Mouse (Mus musculus): ENCODE data around the gene Rnf225. TPM values are rescaled to one million over a fixed set of nuclear protein-coding genes. Genes with fewer than 3 reads are reported as not detected.
A peak's percentile ranks its signal among the peaks of the same experiment; 100 is the strongest.
"Not testable (repeated sequence)": the region's sequence is repeated elsewhere in the genome, so short reads cannot be mapped to it uniquely, and the experiment has no call there.

The Rnf225 gene
- polyA plus RNA-seq (2014; fragmentation: Nextera tagmentation; extraction: Ambion mirVana), result 0.56 and 0.69 TPM in 2 replicates

- DNase-seq (ENCODE audit: low spot score), result peak; percentile 73
- Histone ChIP-seq H3K27ac (replicated peaks; ENCODE audit: low read depth, low read length) (no peak within 1 kb of the TSS), H3K36me3 (replicated peaks; ENCODE audit: control insufficient read depth, insufficient read depth, low read depth, low read length) (peaks cover 25% of the 10 kb centered on the region)
These were observed at the start of gene Rnf225 for GRCm38 (mm10) chr7:12927191-12927680. Gene Rnf225, plus strand, starts transcription at chr7:12927416.

GRCm38 (mm10) chr7:12880036-12880435, 47.2 kb upstream of the Rnf225 start:
- no peak overlapping the region for H3K9ac ChIP-seq (replicated peaks; ENCODE audit: low read length)
- H3K36me3 ChIP-seq (replicated peaks; ENCODE audit: control insufficient read depth, insufficient read depth, low read depth, low read length), result no peaks in the 10 kb centered on the region; the same call in 1 of the 2 replicates
- no peak overlapping the region for H3K27ac ChIP-seq (replicated peaks; ENCODE audit: low read depth, low read length)
- H3K4me2 ChIP-seq (ENCODE audit: low read depth, low read length), result no peak overlapping the region
- no peak for ATAC-seq (replicated peaks; ENCODE audit: insufficient number of reproducible peaks, low FRiP score, low TSS enrichment, low read depth)
- H3K4me3 ChIP-seq (ENCODE audit: low read depth, low read length), result no peak overlapping the region
- DNase-seq (ENCODE audit: low spot score), result no peak
- no peaks in the 10 kb centered on the region for H3K4me1 ChIP-seq (ENCODE audit: control insufficient read depth, insufficient read depth, low read length)
- no peaks in the 10 kb centered on the region for H3K27me3 ChIP-seq (ENCODE audit: control insufficient read depth, insufficient read depth, low read length)
- H3K9me3 ChIP-seq (replicated peaks; ENCODE audit: control insufficient read depth, low read length), result no peaks in the 10 kb centered on the region

More at GRCm38 (mm10) chr7:12927191-12927680, at the start of gene Rnf225:
- H3K4me2 ChIP-seq (ENCODE audit: low read depth, low read length), result peak within 1 kb of the TSS; percentile 56
- peak within 1 kb of the TSS; percentile 56 for H3K9ac ChIP-seq (replicated peaks; ENCODE audit: low read length)
- peaks cover 4% of the 10 kb centered on the region; the same call in 1 of the 2 replicates for H3K4me1 ChIP-seq (ENCODE audit: control insufficient read depth, insufficient read depth, low read length)
- H3K27me3 ChIP-seq (ENCODE audit: control insufficient read depth, insufficient read depth, low read length), result peaks cover 9% of the 10 kb centered on the region
- H3K9me3 ChIP-seq (replicated peaks; ENCODE audit: control insufficient read depth, low read length), result no peaks in the 10 kb centered on the region
- H3K4me3 ChIP-seq (ENCODE audit: low read depth, low read length), result peak within 1 kb of the TSS; percentile 26
- ATAC-seq (replicated peaks; ENCODE audit: insufficient number of reproducible peaks, low FRiP score, low TSS enrichment, low read depth), result 0 out of 2 replicates have a peak, but pooled peaks have one; percentile 16
- WGBS, result 14% methylated on average over 8 of the region's 8 CpGs

GRCm38 (mm10) chr7:12880497-12880896, 46.7 kb upstream of the Rnf225 start:
- H3K4me3 ChIP-seq (ENCODE audit: low read depth, low read length), result peak overlapping the region; percentile 73
- peak overlapping the region; percentile 66 for H3K4me2 ChIP-seq (ENCODE audit: low read depth, low read length)
- WGBS, result 47% methylated on average over 8 of the region's 8 CpGs
- not testable (repeated sequence) for H3K27me3 ChIP-seq (ENCODE audit: control insufficient read depth, insufficient read depth, low read length); DNase-seq (ENCODE audit: low spot score); H3K9me3 ChIP-seq (replicated peaks; ENCODE audit: control insufficient read depth, low read length); H3K27ac ChIP-seq (replicated peaks; ENCODE audit: low read depth, low read length); H3K36me3 ChIP-seq (replicated peaks; ENCODE audit: control insufficient read depth, insufficient read depth, low read depth, low read length); H3K4me1 ChIP-seq (ENCODE audit: control insufficient read depth, insufficient read depth, low read length)
- peak overlapping the region; percentile 32; the same call in 1 of the 2 replicates for H3K9ac ChIP-seq (replicated peaks; ENCODE audit: low read length)
- peak; percentile 40 for ATAC-seq (replicated peaks; ENCODE audit: insufficient number of reproducible peaks, low FRiP score, low TSS enrichment, low read depth)

GRCm38 (mm10) chr7:12880911-12881660, 46.1 kb upstream of the Rnf225 start, which contains the start of gene Zfp128:
Gene Zfp128, plus strand, starts transcription at chr7:12881177.
- peak within 1 kb of the TSS; percentile 85 for H3K9ac ChIP-seq (replicated peaks; ENCODE audit: low read length)
- H3K27me3 ChIP-seq (ENCODE audit: control insufficient read depth, insufficient read depth, low read length), result no peaks in the 10 kb centered on the region
- ATAC-seq (replicated peaks; ENCODE audit: insufficient number of reproducible peaks, low FRiP score, low TSS enrichment, low read depth), result peak; percentile 99
- H3K36me3 ChIP-seq (replicated peaks; ENCODE audit: control insufficient read depth, insufficient read depth, low read depth, low read length), result no peaks in the 10 kb centered on the region; the same call in 1 of the 2 replicates
- DNase-seq (ENCODE audit: low spot score), result peak; percentile 99
- peak within 1 kb of the TSS; percentile 73 for H3K4me3 ChIP-seq (ENCODE audit: low read depth, low read length)
- H3K4me1 ChIP-seq (ENCODE audit: control insufficient read depth, insufficient read depth, low read length), result no peaks in the 10 kb centered on the region
- under 1% methylated on average over 35 of the region's 35 CpGs for WGBS
- no peaks in the 10 kb centered on the region for H3K9me3 ChIP-seq (replicated peaks; ENCODE audit: control insufficient read depth, low read length)
- peak within 1 kb of the TSS; percentile 66 for H3K4me2 ChIP-seq (ENCODE audit: low read depth, low read length)
- H3K27ac ChIP-seq (replicated peaks; ENCODE audit: low read depth, low read length), result no peak within 1 kb of the TSS; the same call in 1 of the 2 replicates

- ATAC-seq (replicated peaks; ENCODE audit: insufficient number of reproducible peaks, low FRiP score, low TSS enrichment, low read depth), result no peak
- peaks cover 8% of the 10 kb centered on the region for H3K36me3 ChIP-seq (replicated peaks; ENCODE audit: control insufficient read depth, insufficient read depth, low read depth, low read length)
- no peak overlapping the region for H3K4me2 ChIP-seq (ENCODE audit: low read depth, low read length)
- H3K4me3 ChIP-seq (ENCODE audit: low read depth, low read length), result no peak overlapping the region
- no peaks in the 10 kb centered on the region for H3K9me3 ChIP-seq (replicated peaks; ENCODE audit: control insufficient read depth, low read length)
- no peaks in the 10 kb centered on the region for H3K27me3 ChIP-seq (ENCODE audit: control insufficient read depth, insufficient read depth, low read length)
- no peak overlapping the region for H3K9ac ChIP-seq (replicated peaks; ENCODE audit: low read length)
- H3K27ac ChIP-seq (replicated peaks; ENCODE audit: low read depth, low read length), result no peak overlapping the region
- WGBS, result 95% methylated on average over 12 of the region's 12 CpGs
- DNase-seq (ENCODE audit: low spot score), result no peak
- H3K4me1 ChIP-seq (ENCODE audit: control insufficient read depth, insufficient read depth, low read length), result no peaks in the 10 kb centered on the region
These were observed 40.5 kb upstream of the Rnf225 start for GRCm38 (mm10) chr7:12886563-12887266.

GRCm38 (mm10) chr7:12887585-12887984, 39.6 kb upstream of the Rnf225 start:
- Histone ChIP-seq H3K4me1 (ENCODE audit: control insufficient read depth, insufficient read depth, low read length) (no peaks in the 10 kb centered on the region), H3K9me3 (replicated peaks; ENCODE audit: control insufficient read depth, low read length) (no peaks in the 10 kb centered on the region), H3K36me3 (replicated peaks; ENCODE audit: control insufficient read depth, insufficient read depth, low read depth, low read length) (peaks cover 8% of the 10 kb centered on the region), H3K27ac (replicated peaks; ENCODE audit: low read depth, low read length) (no peak overlapping the region), H3K4me3 (ENCODE audit: low read depth, low read length) (no peak overlapping the region), H3K4me2 (ENCODE audit: low read depth, low read length) (no peak overlapping the region), H3K27me3 (ENCODE audit: control insufficient read depth, insufficient read depth, low read length) (no peaks in the 10 kb centered on the region), H3K9ac (replicated peaks; ENCODE audit: low read length) (no peak overlapping the region)
- no peak for DNase-seq (ENCODE audit: low spot score)
- ATAC-seq (replicated peaks; ENCODE audit: insufficient number of reproducible peaks, low FRiP score, low TSS enrichment, low read depth), result no peak
- 87% methylated on average over 5 of the region's 5 CpGs for WGBS

- Histone ChIP-seq H3K4me1 (ENCODE audit: control insufficient read depth, insufficient read depth, low read length) (no peaks in the 10 kb centered on the region), H3K36me3 (replicated peaks; ENCODE audit: control insufficient read depth, insufficient read depth, low read depth, low read length) (peaks cover 8% of the 10 kb centered on the region), H3K27ac (replicated peaks; ENCODE audit: low read depth, low read length) (no peak overlapping the region), H3K9me3 (replicated peaks; ENCODE audit: control insufficient read depth, low read length) (no peaks in the 10 kb centered on the region), H3K4me2 (ENCODE audit: low read depth, low read length) (no peak overlapping the region), H3K4me3 (ENCODE audit: low read depth, low read length) (no peak overlapping the region), H3K27me3 (ENCODE audit: control insufficient read depth, insufficient read depth, low read length) (no peaks in the 10 kb centered on the region), H3K9ac (replicated peaks; ENCODE audit: low read length) (no peak overlapping the region)
- ATAC-seq (replicated peaks; ENCODE audit: insufficient number of reproducible peaks, low FRiP score, low TSS enrichment, low read depth) (no peak), DNase-seq (ENCODE audit: low spot score) (no peak)
- 91% methylated on average over 14 of the region's 14 CpGs for WGBS
These were observed 36.3 kb upstream of the Rnf225 start for GRCm38 (mm10) chr7:12890928-12891327.
